ENCODE assay signal across 8 mouse cellular contexts in genomic region chr14:54884022-54884712, GRCm38 (mm10). TPM values are rescaled to one million over a fixed set of nuclear protein-coding genes. Genes with fewer than 3 reads are reported as not detected.
DNase-seq lines count a peak whose midpoint lies in the region; ATAC-seq and TF ChIP-seq lines count a peak whose summit lies in the region.

No protein-coding gene starts in this region.

- TF ChIP-seq CTCF in G1E (IDR thresholded peaks at IDR 0.05; ENCODE audit: low read depth, low read length): no peak

- no peaks in the 10 kb centered on the region for H3K27me3 ChIP-seq in heart, embryonic 13.5 days (replicated peaks)
- no peaks in the 10 kb centered on the region for H3K27me3 ChIP-seq in G1E (ENCODE audit: insufficient read depth, low read length)
- H3K27me3 ChIP-seq in hindbrain, embryonic 11.5 days (ENCODE audit: control insufficient read depth, insufficient read depth, low read length): no peaks in the 10 kb centered on the region
- 0 out of 2 replicates have a peak, but pooled peaks cover 4% of the 10 kb centered on the region for H3K27me3 ChIP-seq in midbrain, embryonic 12.5 days

- peak overlapping the region; percentile 95 for H3K9ac ChIP-seq in heart, embryonic 13.5 days
- H3K9ac ChIP-seq in hindbrain, embryonic 11.5 days (ENCODE audit: low read depth, low read length): peak overlapping the region; percentile 74
- peak overlapping the region; percentile 80 for H3K9ac ChIP-seq in midbrain, embryonic 12.5 days (replicated peaks)

- H3K27ac ChIP-seq in heart, embryonic 13.5 days (replicated peaks): peak overlapping the region; percentile 97
- peak overlapping the region; percentile 89 for H3K27ac ChIP-seq in hindbrain, embryonic 11.5 days (ENCODE audit: low read depth, low read length)
- peak overlapping the region; percentile 90 for H3K27ac ChIP-seq in midbrain, embryonic 12.5 days (replicated peaks)

- no peak for DNase-seq in heart, postnatal 14 days
- no peak for DNase-seq in G1E (ENCODE audit: low spot score)
- DNase-seq in hindbrain, embryonic 11.5 days (ENCODE audit: low spot score): no peak
- DNase-seq in left cerebral cortex, postnatal 36 days (ENCODE audit: low spot score in 2 of 2): no peak
- DNase-seq in ovary, postnatal 10 days (ENCODE audit: low spot score): no peak
- DNase-seq in adrenal gland, postnatal 36 days: no peak

- peaks cover 28% of the 10 kb centered on the region for H3K36me3 ChIP-seq in heart, embryonic 13.5 days
- peaks cover 39% of the 10 kb centered on the region for H3K36me3 ChIP-seq in G1E (replicated peaks)
- no peaks in the 10 kb centered on the region for H3K36me3 ChIP-seq in hindbrain, embryonic 11.5 days (ENCODE audit: control insufficient read depth, insufficient read depth, low read length)
- peaks cover 11% of the 10 kb centered on the region; the same call in 1 of the 2 replicates for H3K36me3 ChIP-seq in midbrain, embryonic 12.5 days

- H3K9me3 ChIP-seq in heart, embryonic 13.5 days: no peaks in the 10 kb centered on the region
- no peaks in the 10 kb centered on the region for H3K9me3 ChIP-seq in G1E (replicated peaks)
- H3K9me3 ChIP-seq in hindbrain, embryonic 11.5 days (ENCODE audit: control insufficient read depth, low read length): no peaks in the 10 kb centered on the region
- no peaks in the 10 kb centered on the region for H3K9me3 ChIP-seq in midbrain, embryonic 12.5 days

- peak overlapping the region; percentile 79 for H3K4me2 ChIP-seq in heart, embryonic 13.5 days
- H3K4me2 ChIP-seq in hindbrain, embryonic 11.5 days (replicated peaks; ENCODE audit: low read depth, low read length): peak overlapping the region; percentile 59
- H3K4me2 ChIP-seq in midbrain, embryonic 12.5 days (replicated peaks): peak overlapping the region; percentile 71

- intact Hi-C loops in heart, postnatal 14 days (cut with DNase I): no loop called here
- intact Hi-C loops in left cerebral cortex, postnatal 36 days (cut with DNase I): no loop called here

- no peak for ATAC-seq in heart, embryonic 13.5 days (ENCODE audit: extremely low read depth, insufficient number of reproducible peaks, low FRiP score, low TSS enrichment)
- no peak for ATAC-seq in G1E (ENCODE audit: extremely low read depth, insufficient number of reproducible peaks, low FRiP score, poor library complexity, severe bottlenecking)
- peak; percentile 23 for ATAC-seq in hindbrain, embryonic 11.5 days (ENCODE audit: low FRiP score)
- no peak for ATAC-seq in midbrain, embryonic 12.5 days (ENCODE audit: low FRiP score, low read depth)

- H3K4me3 ChIP-seq in heart, embryonic 13.5 days: peak overlapping the region; percentile 82
- peak overlapping the region; percentile 74 for H3K4me3 ChIP-seq in G1E (ENCODE audit: low read depth, low read length)
- H3K4me3 ChIP-seq in hindbrain, embryonic 11.5 days (ENCODE audit: low read depth, low read length): peak overlapping the region; percentile 58
- H3K4me3 ChIP-seq in midbrain, embryonic 12.5 days: peak overlapping the region; percentile 66

- peaks cover 25% of the 10 kb centered on the region for H3K4me1 ChIP-seq in heart, embryonic 13.5 days
- H3K4me1 ChIP-seq in G1E (ENCODE audit: insufficient read depth, low read depth, low read length): peaks cover 33% of the 10 kb centered on the region
- 0 out of 2 replicates have a peak, but pooled peaks cover 4% of the 10 kb centered on the region for H3K4me1 ChIP-seq in hindbrain, embryonic 11.5 days (replicated peaks; ENCODE audit: control insufficient read depth, insufficient read depth, low read length)
- peaks cover 24% of the 10 kb centered on the region for H3K4me1 ChIP-seq in midbrain, embryonic 12.5 days

- 31% methylated on average over 21 of the region's 21 CpGs for WGBS in heart, embryonic 13.5 days
- WGBS in hindbrain, embryonic 11.5 days: 27% methylated on average over 21 of the region's 21 CpGs
- 40% methylated on average over 21 of the region's 21 CpGs for WGBS in midbrain, embryonic 12.5 days

RNA-seq across cellular contexts. Expression of gene Gm20521, which starts 0.9 kb away (rescaled TPM):
- not detected in 2 replicates for polyA plus RNA-seq in heart, embryonic 13.5 days (2015; fragmentation: Nextera tagmentation; extraction: Ambion mirVana)
- total RNA-seq in heart, postnatal 14 days (2021): 1 to 10 TPM; 4.1 to 8.1 TPM
- total RNA-seq in G1E (2014; fragmentation: Nextera tagmentation) (5.5 TPM in 1 of 2 replicates, not detected in the other), G1E (2017) (1.2 and 2.1 TPM in 2 replicates)
- polyA plus RNA-seq in G1E (2012): 3.0 and 4.0 TPM in 2 replicates
- polyA plus RNA-seq in hindbrain, embryonic 11.5 days (2014; fragmentation: Nextera tagmentation; extraction: Ambion mirVana): not detected in 2 replicates
- 0.22 TPM in 1 of 2 replicates, not detected in the other for polyA plus RNA-seq in midbrain, embryonic 12.5 days (2016; fragmentation: Nextera tagmentation; extraction: Ambion mirVana)
- total RNA-seq in left cerebral cortex, postnatal 36 days (2021): not detected
- total RNA-seq in adrenal gland, postnatal 36 days (2021): 1 to 10 TPM in 1 of 2 experiments, not detected in 1; 2.0 TPM

RNA-seq across cellular contexts. Expression of gene Bcl2l2, which starts 1.0 kb away (rescaled TPM):
- 2.5 and 2.6 TPM in 2 replicates for polyA plus RNA-seq in heart, embryonic 13.5 days (2015; fragmentation: Nextera tagmentation; extraction: Ambion mirVana)
- total RNA-seq in heart, postnatal 14 days (2021): 10 to 100 TPM; 35.1 to 39.2 TPM
- total RNA-seq in G1E (2014; fragmentation: Nextera tagmentation): 9.9 and 10.6 TPM in 2 replicates
- total RNA-seq in G1E (2017): 12.7 and 14.0 TPM in 2 replicates
- polyA plus RNA-seq in G1E (2012): 25.2 and 36.3 TPM in 2 replicates
- polyA plus RNA-seq in hindbrain, embryonic 11.5 days (2014; fragmentation: Nextera tagmentation; extraction: Ambion mirVana): 3.2 and 4.3 TPM in 2 replicates
- 2.7 and 3.7 TPM in 2 replicates for polyA plus RNA-seq in midbrain, embryonic 12.5 days (2016; fragmentation: Nextera tagmentation; extraction: Ambion mirVana)
- 100 to 1,000 TPM; 131 to 145 TPM for total RNA-seq in left cerebral cortex, postnatal 36 days (2021)
- 10 to 100 TPM; 54.3 to 57.2 TPM for total RNA-seq in adrenal gland, postnatal 36 days (2021)

RNA-seq across cellular contexts. Expression of gene Ppp1r3e, which starts 6.8 kb away (rescaled TPM):
- 1.1 and 1.7 TPM in 2 replicates for polyA plus RNA-seq in heart, embryonic 13.5 days (2015; fragmentation: Nextera tagmentation; extraction: Ambion mirVana)
- 1 to 10 TPM; 2.8 to 5.2 TPM for total RNA-seq in heart, postnatal 14 days (2021)
- total RNA-seq in G1E (2014; fragmentation: Nextera tagmentation) (3.6 and 8.7 TPM in 2 replicates), G1E (2017) (0.64 and 0.87 TPM in 2 replicates)
- 1.2 TPM in 2 replicates for polyA plus RNA-seq in G1E (2012)
- 1.0 and 1.3 TPM in 2 replicates for polyA plus RNA-seq in hindbrain, embryonic 11.5 days (2014; fragmentation: Nextera tagmentation; extraction: Ambion mirVana)
- 0.80 and 1.6 TPM in 2 replicates for polyA plus RNA-seq in midbrain, embryonic 12.5 days (2016; fragmentation: Nextera tagmentation; extraction: Ambion mirVana)
- total RNA-seq in left cerebral cortex, postnatal 36 days (2021): 10 to 100 TPM; 15.2 to 17.2 TPM
- total RNA-seq in adrenal gland, postnatal 36 days (2021): 10 to 100 TPM; 17.8 to 19.2 TPM

RNA-seq across cellular contexts. Expression of gene Pabpn1, which starts 8.1 kb away (rescaled TPM):
- polyA plus RNA-seq in heart, embryonic 13.5 days (2015; fragmentation: Nextera tagmentation; extraction: Ambion mirVana): 72.3 and 74.0 TPM in 2 replicates
- total RNA-seq in heart, postnatal 14 days (2021): 10 to 100 TPM; 66.9 to 77.6 TPM
- total RNA-seq in G1E (2014; fragmentation: Nextera tagmentation) (190 and 193 TPM in 2 replicates), G1E (2017) (118 and 142 TPM in 2 replicates)
- 387 and 490 TPM in 2 replicates for polyA plus RNA-seq in G1E (2012)
- 168 and 173 TPM in 2 replicates for polyA plus RNA-seq in hindbrain, embryonic 11.5 days (2014; fragmentation: Nextera tagmentation; extraction: Ambion mirVana)
- polyA plus RNA-seq in midbrain, embryonic 12.5 days (2016; fragmentation: Nextera tagmentation; extraction: Ambion mirVana): 199 and 238 TPM in 2 replicates
- total RNA-seq in left cerebral cortex, postnatal 36 days (2021): 100 to 1,000 TPM; 194 to 280 TPM
- 100 to 1,000 TPM; 167 to 173 TPM for total RNA-seq in adrenal gland, postnatal 36 days (2021)

RNA-seq across cellular contexts. Expression of gene Homez, which starts 13.4 kb away (rescaled TPM):
- polyA plus RNA-seq in heart, embryonic 13.5 days (2015; fragmentation: Nextera tagmentation; extraction: Ambion mirVana): 5.3 and 8.0 TPM in 2 replicates
- 1 to 10 TPM; 6.7 to 8.6 TPM for total RNA-seq in heart, postnatal 14 days (2021)
- total RNA-seq in G1E (2014; fragmentation: Nextera tagmentation) (9.2 and 10.0 TPM in 2 replicates), G1E (2017) (8.1 and 8.4 TPM in 2 replicates)
- 1.2 and 1.3 TPM in 2 replicates for polyA plus RNA-seq in G1E (2012)
- polyA plus RNA-seq in hindbrain, embryonic 11.5 days (2014; fragmentation: Nextera tagmentation; extraction: Ambion mirVana): 11.0 and 14.2 TPM in 2 replicates
- 16.4 and 18.6 TPM in 2 replicates for polyA plus RNA-seq in midbrain, embryonic 12.5 days (2016; fragmentation: Nextera tagmentation; extraction: Ambion mirVana)
- total RNA-seq in left cerebral cortex, postnatal 36 days (2021): 10 to 100 TPM; 15.9 to 22.1 TPM
- total RNA-seq in adrenal gland, postnatal 36 days (2021): 10 to 100 TPM; 12.2 to 16.5 TPM
